Mouse (Mus musculus): ENCODE results near the gene Synrg. TPM values are rescaled to one million over a fixed set of nuclear protein-coding genes. Genes with fewer than 3 reads are reported as not detected.

Gene Synrg
- polyA plus RNA-seq, 1 experiment from 2014 or later, result 22.1 TPM

DNA sequence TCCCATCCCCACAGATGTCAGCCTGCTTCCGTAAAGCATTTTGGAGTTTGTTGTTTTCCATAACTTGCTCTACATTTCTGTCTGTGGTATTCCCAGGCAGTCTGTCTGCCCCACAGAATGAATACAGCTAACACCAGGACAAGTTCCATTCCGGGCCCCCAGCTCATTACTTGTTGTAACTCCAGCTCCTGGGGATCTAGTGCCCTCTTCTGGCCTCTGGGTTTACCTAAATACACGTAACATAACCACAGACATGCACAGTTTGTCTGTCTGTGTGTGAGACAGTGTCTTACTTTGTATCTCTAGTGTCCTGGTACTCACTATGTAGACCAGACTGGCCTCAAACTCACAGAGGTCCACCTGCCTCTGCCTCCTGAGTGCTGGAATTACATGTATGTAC is 37.0 kb downstream of the Synrg start:
- Histone ChIP-seq H3K36me3 (ENCODE audit: inconsistent target) (peaks cover 41% of the 10 kb centered on the region), H3K4me3 (ENCODE audit: inconsistent target) (no peak overlapping the region), H3K27ac (no peak overlapping the region), H3K79me2 (ENCODE audit: inconsistent target) (no peaks in the 10 kb centered on the region)
- WGBS (ENCODE audit: missing documents), result 100% methylated on average over 3 of the region's 3 CpGs

DNA sequence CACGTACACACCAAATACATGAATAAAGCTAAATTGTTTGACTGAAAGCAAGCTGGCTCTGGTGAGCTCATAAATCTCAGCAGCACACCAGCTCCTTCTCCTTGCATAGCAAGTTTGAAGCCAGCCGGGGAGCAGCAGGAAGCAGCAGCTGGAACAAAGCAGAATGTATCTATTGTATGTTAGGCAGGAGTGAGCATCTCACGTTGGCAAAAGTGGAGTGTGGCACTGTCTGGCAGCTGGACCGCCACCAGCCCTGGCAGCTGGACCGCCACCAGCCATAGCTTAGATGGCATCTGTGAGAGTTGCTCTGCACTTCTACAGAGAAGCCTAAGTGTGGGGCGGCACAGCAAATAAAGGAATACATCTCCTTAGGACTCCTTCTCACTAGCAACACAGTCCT is 39.8 kb downstream of the Synrg start:
- Histone ChIP-seq H3K4me3 (ENCODE audit: inconsistent target) (no peak overlapping the region), H3K79me2 (ENCODE audit: inconsistent target) (no peaks in the 10 kb centered on the region), H3K36me3 (ENCODE audit: inconsistent target) (peaks cover 56% of the 10 kb centered on the region), H3K27ac (no peak overlapping the region)
- 99% methylated on average over 6 of the region's 6 CpGs for WGBS (ENCODE audit: missing documents)

GRCm38 (mm10) chr11:84009001-84009400 is 44.8 kb downstream of the Synrg start:
- no peak overlapping the region for H3K27ac ChIP-seq
- H3K36me3 ChIP-seq (ENCODE audit: inconsistent target), result peaks cover 48% of the 10 kb centered on the region
- H3K79me2 ChIP-seq (ENCODE audit: inconsistent target), result no peaks in the 10 kb centered on the region
- no peak overlapping the region for H3K4me3 ChIP-seq (ENCODE audit: inconsistent target)
- 92% methylated on average over 9 of the region's 9 CpGs for WGBS (ENCODE audit: missing documents)

DNA sequence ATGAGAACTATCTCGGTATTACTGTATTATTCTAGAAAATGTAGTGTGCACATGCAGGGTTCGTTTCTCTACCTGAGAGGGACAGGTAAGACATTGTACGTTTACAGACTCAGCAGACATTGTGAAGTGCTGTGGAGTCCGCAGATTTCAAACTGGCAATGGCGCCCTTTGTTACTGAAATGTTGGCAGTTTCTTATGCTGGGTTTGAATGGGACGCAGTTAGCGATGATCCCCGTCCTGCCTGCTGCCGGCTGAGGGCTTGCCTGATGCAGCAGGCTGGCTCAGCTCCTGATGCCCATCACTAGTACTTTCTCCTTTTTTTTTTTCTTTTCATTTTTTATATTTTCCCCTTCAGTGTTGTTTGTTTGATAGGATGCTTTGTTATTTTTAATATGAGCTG is 46.2 kb downstream of the Synrg start:
- Histone ChIP-seq H3K36me3 (ENCODE audit: inconsistent target) (peaks cover 46% of the 10 kb centered on the region), H3K4me3 (ENCODE audit: inconsistent target) (no peak overlapping the region), H3K79me2 (ENCODE audit: inconsistent target) (no peaks in the 10 kb centered on the region), H3K27ac (no peak overlapping the region)
- 95% methylated on average over 9 of the region's 9 CpGs for WGBS (ENCODE audit: missing documents)

DNA sequence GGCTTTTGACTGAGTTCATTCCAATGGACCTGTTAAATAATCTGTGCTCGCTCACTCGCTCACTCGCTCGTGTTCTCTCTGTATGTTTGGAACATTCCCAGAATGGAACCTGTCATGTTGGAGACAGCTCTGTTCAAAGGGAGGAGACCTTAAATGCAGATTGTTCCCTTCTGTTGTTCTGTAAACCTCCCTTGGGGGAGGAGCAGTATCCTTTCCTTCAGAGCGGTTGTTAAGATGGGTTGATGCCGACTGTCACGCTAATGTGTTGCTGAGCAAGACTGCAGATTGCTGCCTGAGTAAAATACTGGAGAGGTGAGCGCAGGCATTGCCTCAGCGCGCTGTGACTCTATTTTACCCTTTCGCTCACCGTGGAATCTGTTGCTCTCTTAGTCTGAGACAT is 46.8 kb downstream of the Synrg start:
- Histone ChIP-seq H3K27ac (no peak overlapping the region), H3K79me2 (ENCODE audit: inconsistent target) (no peaks in the 10 kb centered on the region), H3K4me3 (ENCODE audit: inconsistent target) (no peak overlapping the region), H3K36me3 (ENCODE audit: inconsistent target) (peaks cover 39% of the 10 kb centered on the region)
- WGBS (ENCODE audit: missing documents), result 94% methylated on average over 12 of the region's 12 CpGs

DNA sequence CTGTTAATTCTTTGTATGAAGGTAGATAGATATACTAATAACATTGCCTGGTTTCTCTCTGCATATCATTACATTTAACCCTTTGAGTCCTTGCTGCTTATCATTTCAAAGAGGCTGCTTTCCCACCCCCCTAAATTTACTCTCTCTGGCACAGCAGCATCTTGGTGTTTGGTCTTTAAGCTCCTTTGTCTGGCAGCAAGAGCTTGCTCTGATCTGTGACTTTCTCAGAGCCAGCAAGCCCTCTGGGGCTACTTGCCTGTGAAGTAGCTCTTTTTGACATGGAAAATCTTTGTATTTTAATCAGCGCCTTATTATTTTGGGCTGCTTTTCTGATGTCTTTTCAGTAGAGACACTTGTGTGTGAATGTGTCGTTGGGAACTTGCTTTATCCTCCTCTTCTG is 47.3 kb downstream of the Synrg start:
- no peak overlapping the region for H3K4me3 ChIP-seq (ENCODE audit: inconsistent target)
- 100% methylated on average over 2 of the region's 2 CpGs for WGBS (ENCODE audit: missing documents)
- no peak overlapping the region for H3K27ac ChIP-seq
- H3K36me3 ChIP-seq (ENCODE audit: inconsistent target), result peaks cover 36% of the 10 kb centered on the region
- no peaks in the 10 kb centered on the region for H3K79me2 ChIP-seq (ENCODE audit: inconsistent target)

GRCm38 (mm10) chr11:84013105-84013504 is 48.9 kb downstream of the Synrg start:
- WGBS (ENCODE audit: missing documents), result 90% methylated on average over 6 of the region's 7 CpGs

GRCm38 (mm10) chr11:84016147-84016809 is 52.0 kb downstream of the Synrg start:
- H3K36me3 ChIP-seq (ENCODE audit: inconsistent target), result peaks cover 22% of the 10 kb centered on the region
- H3K79me2 ChIP-seq (ENCODE audit: inconsistent target), result no peaks in the 10 kb centered on the region
- no peak overlapping the region for H3K4me3 ChIP-seq (ENCODE audit: inconsistent target)
- WGBS (ENCODE audit: missing documents), result 93% methylated on average over 3 of the region's 6 CpGs
- H3K27ac ChIP-seq, result no peak overlapping the region

More at GRCm38 (mm10) chr11:84013105-84013504, 48.9 kb downstream of the Synrg start:
- no peaks in the 10 kb centered on the region for H3K79me2 ChIP-seq (ENCODE audit: inconsistent target)
- no peak overlapping the region for H3K27ac ChIP-seq
- H3K36me3 ChIP-seq (ENCODE audit: inconsistent target), result peaks cover 30% of the 10 kb centered on the region
- no peak overlapping the region for H3K4me3 ChIP-seq (ENCODE audit: inconsistent target)

- peaks cover 23% of the 10 kb centered on the region for H3K36me3 ChIP-seq (ENCODE audit: inconsistent target)
- no peak overlapping the region for H3K4me3 ChIP-seq (ENCODE audit: inconsistent target)
- H3K79me2 ChIP-seq (ENCODE audit: inconsistent target), result no peaks in the 10 kb centered on the region
- over 99% methylated on average over 7 of the region's 7 CpGs for WGBS (ENCODE audit: missing documents)
- no peak overlapping the region for H3K27ac ChIP-seq
Observed at GRCm38 (mm10) chr11:84016810-84017508, 52.7 kb downstream of the Synrg start.

GRCm38 (mm10) chr11:84027231-84027630 is 63.0 kb downstream of the Synrg start:
- 99% methylated on average over 5 of the region's 5 CpGs for WGBS (ENCODE audit: missing documents)
- Histone ChIP-seq H3K4me3 (ENCODE audit: inconsistent target) (no peak overlapping the region), H3K36me3 (ENCODE audit: inconsistent target) (peaks cover 65% of the 10 kb centered on the region), H3K27ac (no peak overlapping the region), H3K79me2 (ENCODE audit: inconsistent target) (no peaks in the 10 kb centered on the region)

DNA sequence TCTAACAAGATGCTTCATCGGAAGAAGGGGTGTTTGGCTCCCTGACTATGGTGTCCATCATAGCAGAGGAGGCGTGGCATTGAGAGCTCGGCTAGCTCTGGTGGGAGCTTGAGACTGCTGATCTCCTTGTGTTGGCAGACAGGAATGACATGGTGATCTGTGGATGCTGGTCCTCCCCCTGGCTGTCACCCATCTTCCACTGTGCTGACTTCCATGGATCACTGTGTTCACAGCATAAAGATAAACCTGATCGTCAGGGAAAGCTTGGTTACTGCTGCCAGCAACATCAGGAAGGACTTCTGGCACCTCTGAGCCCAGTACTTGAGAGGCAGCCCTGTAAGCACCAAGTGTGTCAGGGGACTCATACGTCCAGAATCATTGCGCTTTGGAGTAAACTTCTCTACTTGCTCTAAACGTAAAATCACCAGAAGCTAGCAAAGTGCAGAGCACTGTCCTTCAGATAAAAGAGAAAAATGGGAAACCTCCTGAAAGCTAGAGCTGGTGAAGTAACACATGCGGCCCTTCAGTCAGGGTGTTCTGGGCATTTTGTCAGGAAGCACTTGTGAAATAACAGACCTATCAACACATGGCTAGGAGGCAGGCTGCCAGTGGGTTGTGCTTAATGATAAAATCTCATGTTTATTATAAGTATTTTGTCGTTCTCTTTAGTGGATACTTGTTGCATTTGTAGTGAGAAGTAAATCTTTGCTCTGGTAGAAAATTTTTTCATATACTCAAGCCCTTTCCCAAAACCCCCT is 64.2 kb downstream of the Synrg start:
- Histone ChIP-seq H3K79me2 (ENCODE audit: inconsistent target) (no peaks in the 10 kb centered on the region), H3K27ac (no peak overlapping the region), H3K36me3 (ENCODE audit: inconsistent target) (peaks cover 55% of the 10 kb centered on the region), H3K4me3 (ENCODE audit: inconsistent target) (no peak overlapping the region)
- WGBS (ENCODE audit: missing documents), result 83% methylated on average over 9 of the region's 9 CpGs

DNA sequence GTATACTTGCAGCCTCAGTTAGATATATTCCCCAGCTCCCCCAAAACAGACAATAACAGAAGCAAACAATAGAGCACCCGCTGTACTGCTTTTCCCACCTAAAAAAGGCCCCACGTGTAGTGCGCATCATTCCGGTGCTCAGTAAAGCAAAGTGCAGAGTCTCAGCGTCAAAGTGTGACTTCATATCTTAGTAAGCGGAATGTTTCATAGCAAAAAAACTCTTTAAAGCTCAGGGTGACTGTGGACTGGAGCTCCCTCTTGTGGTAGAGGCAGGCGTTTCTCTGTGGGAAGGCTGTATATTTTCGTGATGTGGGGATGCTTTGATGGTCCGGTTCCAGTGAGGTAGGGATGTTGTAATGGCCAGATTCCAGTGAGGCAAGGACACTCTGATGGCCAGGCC is 67.7 kb downstream of the Synrg start:
- no peaks in the 10 kb centered on the region for H3K79me2 ChIP-seq (ENCODE audit: inconsistent target)
- no peak overlapping the region for H3K4me3 ChIP-seq (ENCODE audit: inconsistent target)
- 68% methylated on average over 9 of the region's 9 CpGs for WGBS (ENCODE audit: missing documents)
- no peak overlapping the region for H3K27ac ChIP-seq
- H3K36me3 ChIP-seq (ENCODE audit: inconsistent target), result peaks cover 22% of the 10 kb centered on the region; the same call in 1 of the 2 replicates

DNA sequence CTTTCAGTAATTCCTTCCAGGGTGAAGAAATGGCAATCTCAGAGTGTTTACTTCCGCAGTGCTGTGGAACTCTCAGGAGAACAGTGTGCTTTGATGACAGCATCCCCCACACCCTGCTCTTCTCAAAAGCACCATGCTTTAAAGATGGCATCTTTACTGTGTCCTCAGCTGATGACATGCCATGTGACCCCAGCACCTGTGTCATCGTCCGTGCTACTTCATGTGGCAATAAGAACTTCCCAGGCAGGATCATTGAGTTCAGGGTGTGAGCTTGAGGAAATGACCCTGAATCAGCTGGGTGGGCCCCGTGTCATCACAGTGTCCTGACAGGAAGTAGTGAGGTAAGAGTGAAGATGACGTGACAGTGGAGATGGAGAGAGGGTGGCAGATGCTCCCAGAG is 68.3 kb downstream of the Synrg start:
- H3K4me3 ChIP-seq (ENCODE audit: inconsistent target), result no peak overlapping the region
- no peaks in the 10 kb centered on the region for H3K79me2 ChIP-seq (ENCODE audit: inconsistent target)
- 71% methylated on average over 5 of the region's 5 CpGs for WGBS (ENCODE audit: missing documents)
- H3K36me3 ChIP-seq (ENCODE audit: inconsistent target), result peaks cover 16% of the 10 kb centered on the region; the same call in 1 of the 2 replicates
- no peak overlapping the region for H3K27ac ChIP-seq

DNA sequence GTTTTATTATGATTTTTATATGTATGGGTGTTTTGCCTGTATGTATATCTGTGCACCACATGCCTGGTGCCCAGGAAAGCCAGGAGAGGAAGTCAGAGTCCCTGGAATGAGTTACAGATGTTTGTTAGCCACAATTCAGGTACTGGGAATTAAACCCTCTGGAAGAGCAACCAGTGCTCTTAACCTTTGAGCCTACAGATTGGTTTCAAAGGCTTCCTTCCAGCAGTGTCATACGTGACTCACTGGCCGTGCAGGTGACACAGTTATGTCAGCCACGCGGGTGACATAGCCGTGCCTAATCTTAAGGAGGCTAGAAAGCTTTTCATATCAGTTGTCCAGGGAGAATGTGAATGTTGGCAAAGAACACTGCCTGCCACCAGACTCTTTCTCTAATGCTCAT is 69.4 kb downstream of the Synrg start:
- H3K36me3 ChIP-seq (ENCODE audit: inconsistent target), result peaks cover 17% of the 10 kb centered on the region; the same call in 1 of the 2 replicates
- no peak overlapping the region for H3K27ac ChIP-seq
- H3K4me3 ChIP-seq (ENCODE audit: inconsistent target), result no peak overlapping the region
- H3K79me2 ChIP-seq (ENCODE audit: inconsistent target), result no peaks in the 10 kb centered on the region
- WGBS (ENCODE audit: missing documents), result 97% methylated on average over 5 of the region's 5 CpGs

- Histone ChIP-seq H3K79me2 (ENCODE audit: inconsistent target) (no peaks in the 10 kb centered on the region), H3K27ac (no peak overlapping the region), H3K36me3 (ENCODE audit: inconsistent target) (peaks cover 38% of the 10 kb centered on the region; the same call in 1 of the 2 replicates), H3K4me3 (ENCODE audit: inconsistent target) (no peak overlapping the region)
- 96% methylated on average over 6 of the region's 6 CpGs for WGBS (ENCODE audit: missing documents)
Observed at GRCm38 (mm10) chr11:84040621-84041020, 76.4 kb downstream of the Synrg start.

Measured in macrophage (primary cell).